Mouse (Mus musculus): ENCODE results near the gene Gabrr3. TPM values are rescaled to one million over a fixed set of nuclear protein-coding genes. Genes with fewer than 3 reads are reported as not detected.

Gene Gabrr3
- 0.05 TPM in 1 of 2 replicates, not detected in the other for polyA plus RNA-seq (2014; fragmentation: Nextera tagmentation; extraction: Ambion mirVana)

DNA sequence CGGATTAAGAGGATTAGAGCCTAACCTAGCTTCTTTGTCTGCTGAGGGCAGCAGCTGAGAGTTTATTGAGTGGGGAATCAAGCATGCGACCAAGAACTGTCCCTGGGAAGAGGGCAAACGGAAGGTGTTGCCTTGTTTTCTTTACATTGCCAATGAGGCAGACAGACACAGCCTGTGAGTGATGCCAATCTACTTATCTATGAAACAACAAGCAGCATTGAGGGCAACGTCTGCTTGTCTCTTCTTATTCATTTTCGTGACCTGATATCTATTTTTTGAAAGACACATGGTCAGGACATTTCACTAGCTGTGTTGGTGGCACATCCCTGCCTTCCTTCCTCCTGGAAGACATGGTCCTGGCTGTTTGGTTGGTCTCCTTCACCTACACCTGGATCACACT is at the start of gene Gabrr3:
Gene Gabrr3, plus strand, starts transcription at position 301 of the 400 bp plus-strand sequence.
- no peak for DNase-seq (ENCODE audit: low spot score)
- Histone ChIP-seq H3K9ac (ENCODE audit: low read length) (no peak within 1 kb of the TSS), H3K9me3 (replicated peaks; ENCODE audit: control insufficient read depth, low read length) (no peaks in the 10 kb centered on the region), H3K4me2 (ENCODE audit: low read length) (no peak within 1 kb of the TSS), H3K4me1 (ENCODE audit: control insufficient read depth, insufficient read depth, low read length) (peaks cover 4% of the 10 kb centered on the region; the same call in 1 of the 2 replicates), H3K27me3 (replicated peaks; ENCODE audit: control insufficient read depth, insufficient read depth, low read length) (no peaks in the 10 kb centered on the region), H3K4me3 (ENCODE audit: low read depth, low read length) (no peak within 1 kb of the TSS), H3K27ac (ENCODE audit: low read depth, low read length) (no peak within 1 kb of the TSS), H3K36me3 (ENCODE audit: control insufficient read depth, insufficient read depth, low read length) (no peaks in the 10 kb centered on the region)
- ATAC-seq, result no peak
- 39% methylated on average over 5 of the region's 5 CpGs for WGBS

DNA sequence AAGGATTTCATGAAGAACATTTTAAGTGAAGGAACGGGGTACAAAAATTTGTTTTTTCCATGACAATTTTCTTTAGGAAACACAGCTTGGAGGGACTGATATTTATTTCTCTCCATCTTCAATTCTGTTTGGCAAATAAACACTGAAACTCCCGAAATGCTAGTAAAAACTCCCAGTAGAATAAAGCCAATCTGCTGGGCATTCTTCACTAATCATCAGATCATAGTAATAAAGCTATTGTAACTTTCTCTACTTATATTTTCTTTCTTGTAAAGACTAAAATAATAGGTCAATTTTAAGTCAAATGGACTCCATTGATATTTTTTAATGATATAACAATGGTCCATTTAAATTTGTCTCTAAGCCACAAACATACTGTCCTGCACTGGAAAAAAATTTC is 43.2 kb upstream of the Gabrr3 start, which contains the start of gene Olfr209:
Gene Olfr209, minus strand, starts transcription at position 101 of the 400 bp plus-strand sequence.
- WGBS, result 78% methylated on average over 2 of the region's 2 CpGs

DNA sequence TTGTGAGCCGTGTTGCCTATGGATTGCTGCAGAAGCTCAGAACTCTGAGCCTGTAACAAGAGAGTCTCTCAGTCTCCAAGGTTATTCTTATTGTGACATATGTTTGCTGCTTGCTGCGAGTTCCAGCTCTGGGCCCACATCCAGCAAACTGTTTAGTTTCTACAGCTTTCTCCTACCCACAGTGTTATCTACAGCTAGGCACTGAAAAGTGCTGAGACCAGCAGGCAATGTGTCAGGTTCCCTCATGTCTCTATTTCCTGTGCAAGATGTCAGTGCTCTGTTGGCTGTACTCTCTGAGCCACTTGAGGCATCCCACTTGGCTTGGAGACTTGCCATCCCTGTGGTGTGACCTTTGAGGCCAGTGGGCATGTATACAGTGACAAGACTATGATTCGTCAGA is 13.8 kb upstream of the Gabrr3 start:
- ATAC-seq (peak; percentile 32; the same call in 1 of the 2 replicates), DNase-seq (ENCODE audit: low spot score) (peak; percentile 30)
- WGBS, result 71% methylated on average over 3 of the region's 3 CpGs

More for the DNA sequence above, 43.2 kb upstream of the Gabrr3 start, which contains the start of gene Olfr209:
- H3K9me3 ChIP-seq (replicated peaks; ENCODE audit: control insufficient read depth, low read length), result no peaks in the 10 kb centered on the region
- no peaks in the 10 kb centered on the region for H3K36me3 ChIP-seq (ENCODE audit: control insufficient read depth, insufficient read depth, low read length)
- no peaks in the 10 kb centered on the region for H3K4me1 ChIP-seq (ENCODE audit: control insufficient read depth, insufficient read depth, low read length)
- no peak within 1 kb of the TSS for H3K27ac ChIP-seq (ENCODE audit: low read depth, low read length)
- DNase-seq (ENCODE audit: low spot score) (no peak), ATAC-seq (no peak)
- H3K4me2 ChIP-seq (ENCODE audit: low read length), result no peak within 1 kb of the TSS
- H3K9ac ChIP-seq (ENCODE audit: low read length), result no peak within 1 kb of the TSS
- H3K4me3 ChIP-seq (ENCODE audit: low read depth, low read length), result no peak within 1 kb of the TSS
- H3K27me3 ChIP-seq (replicated peaks; ENCODE audit: control insufficient read depth, insufficient read depth, low read length), result no peaks in the 10 kb centered on the region

DNA sequence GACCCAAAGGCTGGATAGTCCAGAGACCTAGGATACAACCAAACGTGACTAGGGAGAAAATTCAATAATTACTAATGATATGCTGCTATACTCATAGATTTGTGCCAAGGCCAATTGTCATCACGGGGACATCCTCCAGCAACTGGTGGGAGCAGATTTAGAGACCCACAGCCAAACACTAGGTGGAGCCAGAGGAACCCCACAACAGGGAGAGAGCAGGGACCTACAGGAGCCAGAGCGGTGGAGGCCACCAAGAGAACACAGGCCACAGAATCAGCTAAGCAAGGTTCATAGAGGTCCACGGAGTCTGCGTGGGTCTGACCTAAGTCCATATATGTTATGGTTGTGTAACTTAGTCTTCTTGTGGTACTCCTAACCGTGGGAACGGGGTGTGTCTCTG is 6.0 kb upstream of the Gabrr3 start:
- ATAC-seq (no peak), DNase-seq (ENCODE audit: low spot score) (no peak)
- Histone ChIP-seq H3K27me3 (replicated peaks; ENCODE audit: control insufficient read depth, insufficient read depth, low read length) (no peaks in the 10 kb centered on the region), H3K36me3 (ENCODE audit: control insufficient read depth, insufficient read depth, low read length) (no peaks in the 10 kb centered on the region), H3K4me1 (ENCODE audit: control insufficient read depth, insufficient read depth, low read length) (no peaks in the 10 kb centered on the region), H3K9me3 (replicated peaks; ENCODE audit: control insufficient read depth, low read length) (no peaks in the 10 kb centered on the region), H3K4me3 (ENCODE audit: low read depth, low read length) (no peak overlapping the region), H3K27ac (ENCODE audit: low read depth, low read length) (no peak overlapping the region), H3K4me2 (ENCODE audit: low read length) (no peak overlapping the region), H3K9ac (ENCODE audit: low read length) (no peak overlapping the region)
- WGBS, result 78% methylated on average over 7 of the region's 7 CpGs

More for the DNA sequence above, 13.8 kb upstream of the Gabrr3 start:
- H3K4me2 ChIP-seq (ENCODE audit: low read length), result no peak overlapping the region
- H3K9ac ChIP-seq (ENCODE audit: low read length), result no peak overlapping the region
- no peaks in the 10 kb centered on the region for H3K36me3 ChIP-seq (ENCODE audit: control insufficient read depth, insufficient read depth, low read length)
- H3K27me3 ChIP-seq (replicated peaks; ENCODE audit: control insufficient read depth, insufficient read depth, low read length), result no peaks in the 10 kb centered on the region
- no peaks in the 10 kb centered on the region for H3K9me3 ChIP-seq (replicated peaks; ENCODE audit: control insufficient read depth, low read length)
- H3K27ac ChIP-seq (ENCODE audit: low read depth, low read length), result no peak overlapping the region
- H3K4me3 ChIP-seq (ENCODE audit: low read depth, low read length), result no peak overlapping the region
- H3K4me1 ChIP-seq (ENCODE audit: control insufficient read depth, insufficient read depth, low read length), result no peaks in the 10 kb centered on the region

DNA sequence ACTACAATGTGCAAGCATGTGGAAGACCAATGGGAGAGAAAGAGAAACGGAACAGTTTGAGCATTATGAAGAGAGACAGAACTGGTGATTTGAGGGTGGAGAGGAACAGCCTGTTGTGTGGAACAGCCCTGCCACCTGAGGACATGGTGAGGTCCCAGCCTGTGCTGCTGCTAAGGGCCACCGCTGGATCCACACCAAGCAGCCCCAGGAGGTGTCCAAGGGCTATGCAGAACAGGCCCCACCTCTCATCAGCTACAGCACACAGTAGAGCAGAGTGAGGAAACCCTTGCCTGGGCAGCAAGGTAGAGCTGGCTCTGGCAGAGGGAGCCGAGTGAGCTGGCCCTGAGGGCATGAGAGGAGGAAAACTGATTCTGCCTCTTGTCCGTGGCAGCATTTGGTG is 5.1 kb upstream of the Gabrr3 start:
- no peak for ATAC-seq
- H3K27me3 ChIP-seq (replicated peaks; ENCODE audit: control insufficient read depth, insufficient read depth, low read length), result no peaks in the 10 kb centered on the region
- H3K27ac ChIP-seq (ENCODE audit: low read depth, low read length), result no peak overlapping the region
- no peaks in the 10 kb centered on the region for H3K9me3 ChIP-seq (replicated peaks; ENCODE audit: control insufficient read depth, low read length)
- H3K36me3 ChIP-seq (ENCODE audit: control insufficient read depth, insufficient read depth, low read length), result no peaks in the 10 kb centered on the region
- WGBS, result 74% methylated on average over 4 of the region's 4 CpGs
- no peak overlapping the region for H3K4me3 ChIP-seq (ENCODE audit: low read depth, low read length)
- no peak for DNase-seq (ENCODE audit: low spot score)
- H3K4me1 ChIP-seq (ENCODE audit: control insufficient read depth, insufficient read depth, low read length), result no peaks in the 10 kb centered on the region
- no peak overlapping the region for H3K4me2 ChIP-seq (ENCODE audit: low read length)
- H3K9ac ChIP-seq (ENCODE audit: low read length), result no peak overlapping the region

DNA sequence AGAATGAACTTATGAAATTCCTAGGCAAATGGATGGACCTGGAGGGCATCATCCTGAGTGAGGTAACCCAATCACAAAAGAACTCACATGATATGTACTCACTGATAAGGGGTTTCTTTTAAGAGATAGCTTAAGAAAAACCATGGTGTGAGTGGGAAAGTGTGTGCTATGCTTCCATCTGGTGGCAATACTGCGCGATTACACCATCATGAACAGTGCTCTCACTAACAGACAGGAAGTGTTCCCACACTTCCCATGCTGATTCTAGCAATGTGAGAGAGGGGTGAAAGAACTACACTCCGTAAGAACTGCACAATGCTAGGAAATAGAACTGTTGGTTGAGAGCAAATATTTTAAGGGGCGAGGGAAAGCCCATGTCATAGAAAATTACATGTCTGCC is 3.4 kb upstream of the Gabrr3 start:
- H3K9me3 ChIP-seq (replicated peaks; ENCODE audit: control insufficient read depth, low read length), result no peaks in the 10 kb centered on the region
- H3K4me1 ChIP-seq (ENCODE audit: control insufficient read depth, insufficient read depth, low read length), result no peaks in the 10 kb centered on the region
- H3K27ac ChIP-seq (ENCODE audit: low read depth, low read length), result no peak overlapping the region
- no peaks in the 10 kb centered on the region for H3K27me3 ChIP-seq (replicated peaks; ENCODE audit: control insufficient read depth, insufficient read depth, low read length)
- peak; percentile 89 for ATAC-seq
- H3K36me3 ChIP-seq (ENCODE audit: control insufficient read depth, insufficient read depth, low read length), result no peaks in the 10 kb centered on the region
- 12% methylated on average over 4 of the region's 4 CpGs for WGBS
- H3K4me3 ChIP-seq (ENCODE audit: low read depth, low read length), result no peak overlapping the region
- DNase-seq (ENCODE audit: low spot score), result peak; percentile 69
- H3K4me2 ChIP-seq (ENCODE audit: low read length), result no peak overlapping the region
- H3K9ac ChIP-seq (ENCODE audit: low read length), result no peak overlapping the region

DNA sequence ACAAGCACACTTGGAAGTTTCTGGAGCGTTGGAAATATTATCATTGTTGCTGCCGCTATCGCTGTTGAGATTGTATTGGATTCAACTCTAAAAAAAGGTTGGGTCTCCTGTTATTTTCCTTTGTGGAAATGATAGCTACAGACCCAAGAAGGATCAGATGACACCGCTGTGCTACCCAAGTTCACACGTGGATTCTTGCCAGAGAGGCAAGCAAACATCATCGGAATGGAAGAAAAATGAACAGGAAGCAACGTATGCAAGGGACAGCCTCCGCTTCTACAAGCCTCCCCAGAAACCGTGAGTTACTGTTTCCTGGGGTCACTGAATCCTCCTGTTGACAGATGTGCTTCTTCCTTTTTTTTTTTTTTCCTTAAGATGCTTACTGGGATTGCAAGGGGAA is 2.3 kb upstream of the Gabrr3 start:
- ATAC-seq, result no peak
- DNase-seq (ENCODE audit: low spot score), result no peak
- no peaks in the 10 kb centered on the region for H3K36me3 ChIP-seq (ENCODE audit: control insufficient read depth, insufficient read depth, low read length)
- 83% methylated on average over 9 of the region's 9 CpGs for WGBS
- H3K27me3 ChIP-seq (replicated peaks; ENCODE audit: control insufficient read depth, insufficient read depth, low read length), result no peaks in the 10 kb centered on the region
- H3K4me1 ChIP-seq (ENCODE audit: control insufficient read depth, insufficient read depth, low read length), result peaks cover 4% of the 10 kb centered on the region; the same call in 1 of the 2 replicates
- no peak overlapping the region for H3K4me3 ChIP-seq (ENCODE audit: low read depth, low read length)
- no peak overlapping the region for H3K4me2 ChIP-seq (ENCODE audit: low read length)
- no peak overlapping the region for H3K9ac ChIP-seq (ENCODE audit: low read length)
- no peak overlapping the region for H3K27ac ChIP-seq (ENCODE audit: low read depth, low read length)
- H3K9me3 ChIP-seq (replicated peaks; ENCODE audit: control insufficient read depth, low read length), result no peaks in the 10 kb centered on the region

DNA sequence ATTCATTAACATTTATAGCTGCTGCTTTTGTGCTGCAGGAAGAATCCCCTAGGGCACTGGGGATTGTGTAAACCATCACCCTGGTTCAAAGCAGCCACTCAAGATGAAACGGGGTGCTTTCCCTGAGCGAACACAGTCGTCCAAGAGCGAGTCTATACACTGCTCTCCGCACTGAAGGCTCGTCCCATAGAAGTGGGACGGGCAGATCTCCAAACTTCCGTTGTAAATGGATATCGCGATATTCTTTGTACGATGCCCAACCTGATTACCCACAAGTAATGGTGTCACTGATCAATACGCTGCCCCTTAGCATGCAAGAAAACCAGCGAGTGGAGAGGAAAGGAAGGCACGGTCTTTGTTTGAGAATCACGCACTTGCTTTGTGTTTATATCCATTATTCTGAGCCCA is 2.2 kb downstream of the Gabrr3 start:
- ATAC-seq, result peak; percentile 44; the same call in 1 of the 2 replicates
- WGBS, result 54% methylated on average over 15 of the region's 15 CpGs
- no peak overlapping the region for H3K4me3 ChIP-seq (ENCODE audit: low read depth, low read length)
- peaks cover 4% of the 10 kb centered on the region; the same call in 1 of the 2 replicates for H3K4me1 ChIP-seq (ENCODE audit: control insufficient read depth, insufficient read depth, low read length)
- H3K9ac ChIP-seq (ENCODE audit: low read length), result no peak overlapping the region
- no peaks in the 10 kb centered on the region for H3K9me3 ChIP-seq (replicated peaks; ENCODE audit: control insufficient read depth, low read length)
- 0 out of 2 replicates have a peak overlapping the region, but pooled peaks have one; percentile 3 for H3K4me2 ChIP-seq (ENCODE audit: low read length)
- DNase-seq (ENCODE audit: low spot score), result peak; percentile 28
- H3K36me3 ChIP-seq (ENCODE audit: control insufficient read depth, insufficient read depth, low read length), result no peaks in the 10 kb centered on the region
- no peaks in the 10 kb centered on the region for H3K27me3 ChIP-seq (replicated peaks; ENCODE audit: control insufficient read depth, insufficient read depth, low read length)
- H3K27ac ChIP-seq (ENCODE audit: low read depth, low read length), result no peak overlapping the region

DNA sequence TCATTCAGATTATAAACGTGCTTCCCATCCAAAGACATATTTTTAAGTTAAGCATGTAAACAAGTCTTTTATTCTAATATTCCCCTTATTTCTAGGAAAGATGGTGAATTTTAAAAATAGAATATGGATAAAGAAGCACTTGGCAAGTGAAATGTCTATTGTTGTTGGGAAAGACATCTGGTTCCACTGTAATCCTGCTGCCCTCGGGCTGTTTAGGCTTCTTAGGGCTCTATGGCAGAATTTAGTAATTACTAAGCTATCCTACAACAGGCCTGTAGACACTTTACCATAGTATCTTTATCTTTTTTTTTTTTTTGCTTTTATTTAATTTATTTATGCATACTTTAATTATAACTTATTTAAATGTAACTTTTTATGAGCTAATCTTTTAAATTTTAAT is 2.7 kb downstream of the Gabrr3 start:
- no peak overlapping the region for H3K4me2 ChIP-seq (ENCODE audit: low read length)
- H3K9ac ChIP-seq (ENCODE audit: low read length), result no peak overlapping the region
- H3K27me3 ChIP-seq (replicated peaks; ENCODE audit: control insufficient read depth, insufficient read depth, low read length), result no peaks in the 10 kb centered on the region
- ATAC-seq, result no peak
- H3K4me1 ChIP-seq (ENCODE audit: control insufficient read depth, insufficient read depth, low read length), result peaks cover 4% of the 10 kb centered on the region; the same call in 1 of the 2 replicates
- no peaks in the 10 kb centered on the region for H3K36me3 ChIP-seq (ENCODE audit: control insufficient read depth, insufficient read depth, low read length)
- DNase-seq (ENCODE audit: low spot score), result no peak
- 70% methylated on average over 2 of the region's 2 CpGs for WGBS
- H3K27ac ChIP-seq (ENCODE audit: low read depth, low read length), result no peak overlapping the region
- H3K9me3 ChIP-seq (replicated peaks; ENCODE audit: control insufficient read depth, low read length), result no peaks in the 10 kb centered on the region
- no peak overlapping the region for H3K4me3 ChIP-seq (ENCODE audit: low read depth, low read length)
